Mouse (Mus musculus) gastrocnemius, adult 18-20 months (tissue): Measurements from ENCODE around the gene 1810049J17Rik. TPM values are rescaled to one million over a fixed set of nuclear protein-coding genes. Genes with fewer than 3 reads are reported as not detected.

Experiments used
- DNase-seq: peaks from one replicate; pipeline ENCODE4 v3.0.0; 2021; ENCODE audit warnings: low spot score
- total RNA-seq, 2 experiments: library from RNA; stranded (reverse); gene quantifications; 2 replicates each; pipeline ENCODE4 v1.2.3; 2021

1810049J17Rik gene
- total RNA-seq, 2 experiments from 2014 or later: 0.76 to 0.78 TPM

GRCm38 (mm10) chr15:12348950-12349349 is 27.3 kb upstream of the 1810049J17Rik start:
- no peak for DNase-seq

GRCm38 (mm10) chr15:12346916-12347315 is 25.2 kb upstream of the 1810049J17Rik start:
- DNase-seq: no peak

- DNase-seq: no peak
Measured at GRCm38 (mm10) chr15:12341401-12341758, 19.7 kb upstream of the 1810049J17Rik start.

GRCm38 (mm10) chr15:12340536-12341400 is 19.1 kb upstream of the 1810049J17Rik start:
- DNase-seq: no peak

GRCm38 (mm10) chr15:12337779-12338137 is 16.1 kb upstream of the 1810049J17Rik start:
- DNase-seq: no peak

- DNase-seq: no peak
Measured at GRCm38 (mm10) chr15:12337030-12337778, 15.5 kb upstream of the 1810049J17Rik start.

GRCm38 (mm10) chr15:12334381-12334780 is 12.7 kb upstream of the 1810049J17Rik start:
- DNase-seq: no peak

GRCm38 (mm10) chr15:12331300-12331699 is 9.6 kb upstream of the 1810049J17Rik start:
- DNase-seq: no peak

- DNase-seq: no peak
Measured at GRCm38 (mm10) chr15:12330892-12331291, 9.2 kb upstream of the 1810049J17Rik start.

GRCm38 (mm10) chr15:12330389-12330788 is 8.7 kb upstream of the 1810049J17Rik start:
- DNase-seq: no peak

- no peak for DNase-seq
Measured at GRCm38 (mm10) chr15:12324326-12324725, 2.6 kb upstream of the 1810049J17Rik start.

GRCm38 (mm10) chr15:12322676-12323402 is 1.1 kb upstream of the 1810049J17Rik start:
- DNase-seq: no peak

- DNase-seq: peak; percentile 94
Measured at GRCm38 (mm10) chr15:12321091-12321787, 460 bp downstream of the 1810049J17Rik start, which contains the start of gene Golph3. Gene Golph3, plus strand, starts transcription at chr15:12321450.

- no peak for DNase-seq
Measured at GRCm38 (mm10) chr15:12320441-12321090, 1.1 kb downstream of the 1810049J17Rik start.

GRCm38 (mm10) chr15:12319889-12320288 is 1.8 kb downstream of the 1810049J17Rik start:
- DNase-seq: no peak

GRCm38 (mm10) chr15:12318451-12318850 is 3.2 kb downstream of the 1810049J17Rik start:
- DNase-seq: no peak

GRCm38 (mm10) chr15:12317290-12317689 is 4.4 kb downstream of the 1810049J17Rik start:
- no peak for DNase-seq

GRCm38 (mm10) chr15:12315996-12316395 is 5.7 kb downstream of the 1810049J17Rik start:
- no peak for DNase-seq

- no peak for DNase-seq
Measured at GRCm38 (mm10) chr15:12314584-12314983, 7.1 kb downstream of the 1810049J17Rik start.

- no peak for DNase-seq
Measured at GRCm38 (mm10) chr15:12313255-12313654, 8.4 kb downstream of the 1810049J17Rik start.

GRCm38 (mm10) chr15:12311465-12311864 is 10.2 kb downstream of the 1810049J17Rik start:
- DNase-seq: no peak
